Mouse (Mus musculus): Measurements from ENCODE around the gene Anxa4. TPM values are rescaled to one million over a fixed set of nuclear protein-coding genes. Genes with fewer than 3 reads are reported as not detected.

Anxa4 gene
- total RNA-seq, 2 experiments from 2014 or later, result 6.1 to 6.4 TPM

DNA sequence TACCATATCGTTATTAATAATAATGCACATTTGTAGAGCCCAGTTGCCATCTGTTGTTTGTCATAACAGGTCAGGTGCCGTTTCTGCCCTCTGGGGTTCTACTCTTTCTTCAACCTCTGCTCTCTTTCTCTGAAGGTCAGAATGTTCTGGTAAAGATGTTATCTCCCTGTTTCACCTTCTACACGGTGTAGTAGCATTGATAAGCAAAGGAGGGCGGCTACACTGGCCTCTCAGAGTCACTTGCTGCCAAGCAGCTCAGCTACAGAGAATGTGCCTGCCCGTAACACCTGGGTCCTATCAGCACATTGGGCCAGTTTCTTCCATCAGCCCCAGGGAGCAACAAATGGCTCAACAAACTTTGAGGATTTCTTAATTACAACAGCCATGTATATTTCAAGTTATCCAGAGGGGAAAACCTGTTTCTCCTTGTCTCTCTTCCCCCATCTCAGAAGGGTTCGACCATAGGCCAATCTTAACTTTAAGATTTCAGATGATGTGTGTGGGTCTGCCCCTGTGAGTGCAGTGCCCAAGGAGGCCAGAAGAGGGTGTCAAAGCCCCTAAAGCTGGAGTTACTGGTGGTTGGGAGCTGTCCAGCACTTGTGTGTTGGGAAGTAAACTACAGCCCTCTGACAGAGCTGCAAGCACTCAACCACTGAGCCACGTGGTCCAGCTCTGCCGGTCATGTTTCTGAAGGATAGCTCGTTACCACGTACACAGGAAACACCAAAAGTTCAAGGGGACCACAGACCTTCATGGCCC is 39.1 kb downstream of the Anxa4 start:
- DNase-seq (ENCODE audit: low spot score in 2 of 2), result no peak

- DNase-seq (ENCODE audit: low spot score in 2 of 2), result no peak
Observed at GRCm38 (mm10) chr6:86752843-86753485, 40.4 kb downstream of the Anxa4 start.

DNA sequence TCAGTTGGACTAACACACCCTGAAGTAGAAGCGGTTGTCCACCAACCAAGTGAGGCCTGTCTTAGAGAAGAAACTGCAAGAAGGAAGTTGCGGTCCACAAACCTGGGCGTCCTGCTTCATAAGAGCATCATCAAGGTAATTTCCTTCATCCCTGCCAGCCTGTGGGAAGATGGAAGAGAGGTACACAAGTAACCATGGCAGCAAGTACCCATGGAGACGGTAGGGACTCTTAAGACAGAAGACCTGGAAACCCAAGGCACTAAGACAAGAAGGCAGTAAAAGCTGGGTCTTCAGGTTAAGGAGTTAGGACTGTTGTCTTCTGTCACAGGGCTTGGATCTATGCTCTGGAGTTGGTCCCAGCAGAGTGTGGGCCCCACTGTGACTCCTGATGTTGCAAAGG is 42.4 kb downstream of the Anxa4 start:
- DNase-seq (ENCODE audit: low spot score in 2 of 2), result no peak

DNA sequence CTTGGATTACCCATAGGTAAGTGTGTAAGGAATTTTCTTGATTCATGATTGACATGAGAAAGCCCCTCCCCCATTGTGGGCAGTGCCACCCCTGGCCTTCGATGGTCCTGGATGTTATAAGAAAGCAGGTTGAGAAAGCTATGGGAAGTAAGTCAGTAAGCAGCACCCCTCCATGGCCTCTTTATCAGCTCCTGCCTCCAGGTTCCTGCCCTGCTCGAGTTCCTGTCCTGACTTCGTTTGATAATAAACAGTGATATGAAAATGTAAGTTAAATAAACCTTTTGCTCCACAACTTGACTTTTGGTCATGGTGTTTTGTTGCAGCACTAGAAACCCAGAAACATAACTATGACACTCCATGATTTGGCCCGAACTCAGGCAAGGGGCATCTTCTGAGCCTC is 43.6 kb downstream of the Anxa4 start:
- DNase-seq (ENCODE audit: low spot score in 2 of 2), result no peak

DNA sequence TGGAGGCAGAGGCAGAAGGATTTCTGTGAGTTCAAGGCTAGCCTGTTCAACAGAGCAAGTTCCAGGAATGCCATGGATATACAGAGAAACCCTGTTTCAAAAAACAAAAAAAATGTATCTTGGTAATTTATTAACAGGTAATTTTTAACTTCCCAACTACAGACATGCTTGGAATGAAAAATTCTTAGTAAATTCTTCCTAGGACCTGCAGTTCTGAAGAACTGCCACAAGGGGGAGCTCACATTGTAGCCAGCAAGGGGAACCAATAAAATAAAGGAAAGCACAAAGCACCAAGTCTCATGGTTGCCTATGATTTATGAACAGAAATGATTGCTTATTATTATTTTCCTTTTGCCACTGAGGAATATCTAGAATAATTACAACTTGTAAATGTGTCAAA is 46.2 kb downstream of the Anxa4 start:
- peak; percentile 56 to 69 for DNase-seq (ENCODE audit: low spot score in 2 of 2)

DNA sequence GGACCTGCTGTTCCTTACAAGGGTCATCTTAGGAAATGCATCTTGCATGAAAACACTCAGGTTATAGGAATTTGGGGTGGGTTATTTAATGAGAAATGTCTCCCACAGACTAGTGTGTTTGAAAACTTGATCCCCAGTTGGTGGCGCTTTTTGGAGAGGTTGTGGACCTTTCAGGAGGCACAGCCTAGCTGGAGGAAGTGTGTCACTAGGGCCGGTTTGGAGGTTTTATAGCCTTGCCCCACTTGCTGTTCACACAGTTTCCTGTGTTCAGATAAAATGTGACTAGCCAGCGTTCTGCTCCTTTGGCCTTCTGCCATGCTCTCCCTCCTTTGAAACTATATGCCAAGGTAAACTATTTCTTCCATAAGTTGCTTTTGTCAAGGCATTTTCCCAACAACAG is 52.7 kb downstream of the Anxa4 start:
- no peak for DNase-seq (ENCODE audit: low spot score in 2 of 2)

- no peak for DNase-seq (ENCODE audit: low spot score in 2 of 2)
Observed at GRCm38 (mm10) chr6:86736830-86737229, 56.6 kb downstream of the Anxa4 start.

- DNase-seq (ENCODE audit: low spot score in 2 of 2), result no peak
Observed at GRCm38 (mm10) chr6:86736313-86736712, 57.1 kb downstream of the Anxa4 start.

DNA sequence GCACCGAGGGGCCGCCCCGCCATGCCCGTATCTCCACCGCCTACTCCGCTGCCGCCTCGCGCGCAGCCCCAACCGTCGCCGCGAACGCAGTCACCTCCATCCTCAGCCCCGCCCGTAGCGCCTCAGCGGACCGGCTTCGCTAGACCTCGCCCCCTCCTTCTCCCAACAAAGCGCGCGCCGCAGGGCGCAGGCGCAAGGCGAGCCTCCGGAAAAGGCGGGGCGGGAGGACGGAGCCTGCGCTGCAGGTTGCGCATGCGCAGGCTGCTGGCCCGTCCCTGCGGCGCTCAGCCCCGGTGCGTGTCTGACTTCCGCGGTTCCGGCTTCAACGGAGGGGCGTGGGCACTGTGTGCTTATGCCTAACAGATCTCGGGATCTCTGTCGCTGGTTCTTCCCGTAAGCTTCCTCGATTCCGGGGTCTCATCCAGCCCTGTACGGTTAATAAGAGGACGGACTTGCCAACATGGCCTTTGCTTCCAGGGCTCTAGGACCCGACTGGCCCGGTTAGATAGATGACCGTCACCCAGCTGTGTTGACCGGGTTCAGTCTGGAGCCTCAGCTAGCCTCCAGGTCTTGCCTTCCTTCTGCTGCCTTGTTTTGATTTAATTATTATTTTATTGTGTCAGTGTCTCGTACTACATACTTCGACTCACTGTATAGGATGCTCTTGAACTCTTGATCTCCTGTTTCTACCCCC is 60.1 kb downstream of the Anxa4 start, which contains the start of gene Gmcl1:
Gmcl1 (minus strand) TSS at position 201 of the 694 bp plus-strand sequence.
- DNase-seq (ENCODE audit: low spot score in 2 of 2), result peak; percentile 91 to 95

DNA sequence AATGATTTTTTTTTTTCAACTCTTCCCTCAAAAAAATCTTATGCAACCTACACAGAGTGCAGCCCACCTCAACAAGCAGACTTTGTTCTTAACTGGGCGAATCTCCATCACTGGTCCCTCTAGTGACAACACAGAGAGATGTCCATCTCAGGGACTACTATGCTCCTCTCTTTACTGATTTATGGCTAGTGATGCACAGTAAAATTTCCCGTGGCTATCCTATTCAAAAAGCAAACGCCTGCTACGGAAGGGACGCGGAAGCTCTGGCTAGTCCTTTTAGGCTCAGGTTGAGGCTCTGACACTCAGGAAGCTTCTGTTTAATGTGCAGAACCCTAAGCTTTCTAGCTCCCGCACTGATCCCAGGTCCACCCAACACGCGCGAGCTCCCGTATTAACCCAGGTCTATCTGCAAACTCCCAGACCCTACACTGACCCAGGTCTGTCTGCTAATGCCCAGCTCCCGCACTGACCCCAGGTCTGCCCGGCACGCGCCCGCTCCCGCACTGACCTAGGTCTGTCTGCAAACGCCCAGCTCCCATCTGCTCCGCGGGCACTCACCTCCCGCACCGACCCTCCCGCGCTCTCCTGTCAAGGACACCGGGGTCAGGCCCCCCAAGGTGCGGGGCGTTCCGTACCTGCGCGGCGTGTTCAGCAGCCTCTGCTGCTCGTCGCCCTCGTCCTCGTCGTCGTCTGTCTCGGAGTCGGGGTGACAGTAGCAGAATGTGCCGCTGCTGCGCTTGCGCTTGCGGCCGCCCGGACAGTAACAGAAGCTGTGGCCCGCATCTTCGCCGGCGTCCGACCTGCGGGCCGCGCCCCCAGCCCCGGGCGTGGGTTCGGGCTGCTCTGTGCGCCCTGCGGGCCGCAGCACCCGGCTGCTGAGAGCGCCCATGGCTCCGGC is 60.9 kb downstream of the Anxa4 start:
- DNase-seq (ENCODE audit: low spot score in 2 of 2), result no peak

DNA sequence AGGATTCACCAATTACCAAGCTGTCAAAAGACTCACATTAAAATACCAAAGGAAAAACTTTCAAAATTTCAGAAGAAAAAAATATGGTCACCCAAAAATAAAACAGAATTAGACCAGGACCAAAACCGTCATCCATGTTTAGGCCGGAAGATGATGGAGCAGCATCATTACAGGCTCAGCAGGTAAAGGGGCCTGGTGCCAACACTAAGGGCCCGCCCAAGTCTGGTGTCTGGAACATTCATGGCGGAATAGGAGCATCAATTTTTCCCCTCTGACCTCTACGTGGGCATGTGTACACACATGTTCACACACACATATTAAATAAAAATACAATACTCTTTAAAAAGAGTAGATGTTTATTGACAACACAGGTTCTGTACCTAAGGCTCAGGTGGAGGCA is 64.7 kb downstream of the Anxa4 start:
- no peak for DNase-seq (ENCODE audit: low spot score in 2 of 2)

DNA sequence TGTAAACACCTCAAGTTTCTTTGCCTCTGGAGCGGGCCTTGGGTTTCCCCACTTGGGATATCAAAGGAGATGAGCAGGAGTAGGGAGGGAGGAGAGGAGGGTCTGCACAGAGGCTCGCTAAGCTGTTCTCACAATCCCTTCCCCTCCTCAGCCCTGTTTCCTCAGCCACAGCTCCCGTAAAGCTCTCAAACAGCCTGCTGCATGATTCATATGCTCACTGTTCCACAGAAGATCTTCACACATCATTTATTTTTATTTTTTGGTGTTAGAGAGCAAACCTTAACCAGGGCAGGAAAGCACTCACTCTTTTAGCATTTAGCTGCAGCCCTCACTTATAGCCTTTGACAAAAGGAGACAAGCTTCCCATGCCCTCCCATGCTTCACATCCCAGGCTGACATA is 71.4 kb downstream of the Anxa4 start:
- DNase-seq (ENCODE audit: low spot score in 2 of 2), result no peak

- no peak for DNase-seq (ENCODE audit: low spot score in 2 of 2)
Observed at GRCm38 (mm10) chr6:86708072-86708774, 85.2 kb downstream of the Anxa4 start.

DNA sequence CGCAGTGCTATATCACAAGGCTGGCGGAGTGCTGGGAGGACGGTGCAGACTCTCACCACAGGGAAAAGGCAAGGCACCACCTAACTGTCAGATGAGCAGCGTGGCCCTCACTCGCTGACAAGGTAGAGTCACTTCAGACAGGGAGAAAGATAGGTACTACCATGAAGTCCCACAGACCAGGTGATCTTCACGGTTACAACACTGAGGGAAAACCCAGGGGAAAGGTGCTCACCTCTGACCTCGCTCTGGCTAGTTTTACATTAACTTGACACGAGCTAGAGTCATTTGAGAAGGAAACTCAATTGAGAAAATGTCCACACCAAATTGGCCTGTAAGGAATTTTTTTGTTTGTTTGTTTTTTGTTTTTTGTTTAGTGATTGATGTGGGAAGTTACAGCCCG is 90.8 kb downstream of the Anxa4 start:
- no peak for DNase-seq (ENCODE audit: low spot score in 2 of 2)

- DNase-seq (ENCODE audit: low spot score in 2 of 2), result no peak
Observed at GRCm38 (mm10) chr6:86697903-86698302, 95.5 kb downstream of the Anxa4 start.

DNA sequence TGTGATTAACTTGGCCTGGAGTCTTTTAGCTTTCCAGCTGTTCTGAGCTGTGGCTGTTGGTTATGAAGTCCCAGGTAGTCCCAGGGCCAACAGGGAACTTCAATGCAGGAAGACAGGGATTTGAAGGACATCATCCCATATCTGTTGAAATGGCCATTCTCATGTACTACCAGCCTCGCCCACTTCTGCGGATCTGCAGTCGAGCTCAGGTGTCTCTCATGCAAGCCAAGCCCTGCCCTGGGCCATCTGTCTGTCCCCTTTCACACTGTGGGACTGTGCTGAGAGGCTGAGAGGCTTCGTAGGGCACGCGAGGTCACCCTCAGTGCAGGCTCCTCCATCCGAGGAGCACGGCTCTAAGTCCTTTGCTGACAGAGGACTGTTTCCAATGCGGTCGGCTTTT is 97.2 kb downstream of the Anxa4 start:
- DNase-seq (ENCODE audit: low spot score in 2 of 2), result no peak

GRCm38 (mm10) chr6:86694465-86694864 is 98.9 kb downstream of the Anxa4 start:
- DNase-seq (ENCODE audit: low spot score in 2 of 2), result peak; percentile 37 to 40

DNA sequence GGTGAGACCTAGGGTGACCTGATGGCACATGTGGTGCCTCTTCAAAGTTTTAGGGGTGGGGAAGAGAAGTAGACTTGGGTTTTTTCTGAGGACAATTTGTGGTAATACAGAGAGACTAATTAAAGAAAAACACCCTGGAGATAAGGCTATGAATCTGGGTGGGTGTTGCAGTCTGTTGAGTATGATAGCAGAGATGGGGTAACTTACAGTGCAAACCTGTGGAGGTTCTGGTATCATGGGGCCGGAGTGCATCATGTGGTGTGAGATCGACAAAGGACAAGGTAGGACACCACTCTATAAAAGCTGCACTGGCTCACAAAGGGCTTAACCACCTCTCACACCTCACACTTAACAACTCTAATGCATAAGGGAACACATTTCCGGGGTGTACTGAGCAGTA is 103.7 kb downstream of the Anxa4 start:
- DNase-seq (ENCODE audit: low spot score in 2 of 2), result no peak

DNA sequence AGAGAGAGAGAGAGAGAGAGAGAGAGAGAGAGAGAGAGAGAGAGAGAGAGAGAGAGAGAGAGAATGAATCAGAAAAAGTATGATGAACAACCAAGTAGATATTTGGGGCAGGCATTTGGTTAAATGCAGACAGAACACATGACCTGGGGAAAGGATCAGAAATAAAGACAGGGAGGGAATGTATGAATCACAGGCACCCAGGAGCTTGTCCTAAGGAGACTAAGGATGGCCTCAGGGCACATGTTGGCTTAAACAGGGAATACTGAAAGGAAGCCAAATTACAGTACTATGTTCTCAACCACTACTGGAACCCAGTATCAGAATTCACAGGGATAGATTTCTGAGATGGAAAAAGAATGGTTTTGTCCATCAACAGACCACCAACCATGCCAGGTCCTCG is 106.4 kb downstream of the Anxa4 start:
- DNase-seq (ENCODE audit: low spot score in 2 of 2), result no peak
